Mouse (Mus musculus) limb, embryonic 12.5 days (tissue): Measurements from ENCODE around the gene Isg20l2. TPM values are rescaled to one million over a fixed set of nuclear protein-coding genes. Genes with fewer than 3 reads are reported as not detected.
A peak's percentile ranks its signal among the peaks of the same experiment; 100 is the strongest.

ENCODE experiments used
- ATAC-seq: fragments of 200-750 bp; cut with Nextera tagmentation; 2 replicates; pipeline ENCODE4 v1.8.0; 2017; ENCODE audit warnings: low read depth, moderate TSS enrichment; ENCODE audit not compliant: insufficient number of reproducible peaks, insufficient read depth, low FRiP score, low TSS enrichment
- H3K27ac ChIP-seq: fragments of 300-500 bp; sonication (generic); 2 replicates; pipeline ENCODE4 v1.5.1; 2016; ENCODE audit warnings: mild to moderate bottlenecking, moderate library complexity
- H3K27me3 ChIP-seq: fragments of 300-500 bp; sonication (generic); 2 replicates; pipeline ENCODE4 v1.6.1; 2016; ENCODE audit warnings: mild to moderate bottlenecking, moderate library complexity
- H3K36me3 ChIP-seq: fragments of 300-500 bp; sonication (generic); 2 replicates; pipeline ENCODE4 v1.6.1; 2016; ENCODE audit warnings: mild to moderate bottlenecking, moderate library complexity
- H3K4me1 ChIP-seq: fragments of 300-500 bp; sonication (generic); replicated peaks from 2 replicates; pipeline ENCODE4 v1.6.1; 2016
- H3K4me2 ChIP-seq: fragments of 300-500 bp; sonication (generic); 2 replicates; pipeline ENCODE4 v1.6.1; 2016; ENCODE audit warnings: mild to moderate bottlenecking, moderate library complexity
- H3K4me3 ChIP-seq: fragments of 300-500 bp; sonication (generic); replicated peaks from 2 replicates; pipeline ENCODE4 v1.5.1; 2016; ENCODE audit warnings: mild to moderate bottlenecking
- H3K9ac ChIP-seq: fragments of 300-500 bp; sonication (generic); replicated peaks from 2 replicates; pipeline ENCODE4 v1.6.1; 2016; ENCODE audit warnings: mild to moderate bottlenecking, moderate library complexity
- H3K9me3 ChIP-seq: fragments of 300-500 bp; sonication (generic); 2 replicates; pipeline ENCODE4 v1.6.1; 2016; ENCODE audit warnings: mild to moderate bottlenecking, moderate library complexity
- WGBS: fragments of 180-500 bp; shearing (Covaris S2); methylation state at CpG from one replicate; pipeline ENCODE4 v1.1.7; 2016; 5-methylcytosine and 5-hydroxymethylcytosine counted together
- polyA plus RNA-seq: library from polyadenylated mRNA; unstranded; fragments of >200 nt; fragmentation: Nextera tagmentation; extraction: Ambion mirVana; gene quantifications from 2 replicates; pipeline ENCODE4 v1.2.1, GENCODE M21; 2016

Gene Isg20l2
- polyA plus RNA-seq, 1 experiment from 2014 or later, result 83.2 TPM

- WGBS, result 97% methylated on average over 2 of the region's 2 CpGs
- H3K4me2 ChIP-seq, result no peak overlapping the region
- 0 out of 2 replicates have a peak, but pooled peaks have one; percentile 32 for ATAC-seq
- H3K9ac ChIP-seq, result no peak overlapping the region
- no peak overlapping the region for H3K27ac ChIP-seq
- 0 out of 2 replicates have a peak overlapping the region, but pooled peaks have one; percentile 3 for H3K4me3 ChIP-seq
- peaks cover 88% of the 10 kb centered on the region for H3K36me3 ChIP-seq
- no peaks in the 10 kb centered on the region for H3K9me3 ChIP-seq
- H3K27me3 ChIP-seq, result no peaks in the 10 kb centered on the region
- peaks cover 19% of the 10 kb centered on the region for H3K4me1 ChIP-seq
These were observed 5.7 kb downstream of the Isg20l2 start for GRCm38 (mm10) chr3:87935776-87936175.

GRCm38 (mm10) chr3:87940611-87941010 lies 10.5 kb downstream of the Isg20l2 start:
- WGBS, result 74% methylated on average over 5 of the region's 5 CpGs
- Histone ChIP-seq H3K9me3 (no peaks in the 10 kb centered on the region), H3K9ac (no peak overlapping the region), H3K27ac (no peak overlapping the region), H3K4me1 (peaks cover 25% of the 10 kb centered on the region), H3K4me3 (no peak overlapping the region), H3K27me3 (no peaks in the 10 kb centered on the region), H3K4me2 (no peak overlapping the region), H3K36me3 (peaks cover 69% of the 10 kb centered on the region)
- no peak for ATAC-seq

GRCm38 (mm10) chr3:87942471-87942870 lies 12.4 kb downstream of the Isg20l2 start:
- peaks cover 53% of the 10 kb centered on the region for H3K36me3 ChIP-seq
- no peaks in the 10 kb centered on the region for H3K9me3 ChIP-seq
- H3K27ac ChIP-seq, result no peak overlapping the region
- ATAC-seq, result no peak
- H3K4me1 ChIP-seq, result peaks cover 39% of the 10 kb centered on the region
- no peak overlapping the region for H3K9ac ChIP-seq
- no peaks in the 10 kb centered on the region for H3K27me3 ChIP-seq
- no peak overlapping the region for H3K4me2 ChIP-seq
- 89% methylated on average over 2 of the region's 2 CpGs for WGBS
- no peak overlapping the region for H3K4me3 ChIP-seq

GRCm38 (mm10) chr3:87943586-87943985 lies 13.5 kb downstream of the Isg20l2 start:
- no peak overlapping the region for H3K27ac ChIP-seq
- 47% methylated on average over 7 of the region's 7 CpGs for WGBS

GRCm38 (mm10) chr3:87944838-87945600 lies 14.9 kb downstream of the Isg20l2 start:
- Histone ChIP-seq H3K27me3 (no peaks in the 10 kb centered on the region), H3K4me2 (0 out of 2 replicates have a peak overlapping the region, but pooled peaks have one; percentile 82), H3K9ac (peak overlapping the region; percentile 8; the same call in 1 of the 2 replicates), H3K27ac (peak overlapping the region; percentile 96), H3K4me1 (peaks cover 54% of the 10 kb centered on the region), H3K4me3 (no peak overlapping the region), H3K36me3 (peaks cover 27% of the 10 kb centered on the region), H3K9me3 (no peaks in the 10 kb centered on the region)
- no peak for ATAC-seq
- WGBS, result 19% methylated on average over 4 of the region's 4 CpGs

More at GRCm38 (mm10) chr3:87943586-87943985, 13.5 kb downstream of the Isg20l2 start:
- H3K4me3 ChIP-seq, result no peak overlapping the region
- ATAC-seq, result no peak
- no peak overlapping the region for H3K4me2 ChIP-seq
- H3K9me3 ChIP-seq, result no peaks in the 10 kb centered on the region
- H3K27me3 ChIP-seq, result no peaks in the 10 kb centered on the region
- H3K4me1 ChIP-seq, result peaks cover 47% of the 10 kb centered on the region
- peaks cover 41% of the 10 kb centered on the region for H3K36me3 ChIP-seq
- no peak overlapping the region for H3K9ac ChIP-seq

GRCm38 (mm10) chr3:87945781-87946540 lies 15.8 kb downstream of the Isg20l2 start:
- peak overlapping the region; percentile 40; the same call in 1 of the 2 replicates for H3K9ac ChIP-seq
- H3K9me3 ChIP-seq, result no peaks in the 10 kb centered on the region
- H3K4me1 ChIP-seq, result peaks cover 62% of the 10 kb centered on the region
- H3K4me2 ChIP-seq, result peak overlapping the region; percentile 82
- peak overlapping the region; percentile 96 for H3K27ac ChIP-seq
- H3K27me3 ChIP-seq, result no peaks in the 10 kb centered on the region
- no peak for ATAC-seq
- peak overlapping the region; percentile 15; the same call in 1 of the 2 replicates for H3K4me3 ChIP-seq
- 8% methylated on average over 12 of the region's 12 CpGs for WGBS
- H3K36me3 ChIP-seq, result peaks cover 18% of the 10 kb centered on the region

- peak overlapping the region; percentile 40; the same call in 1 of the 2 replicates for H3K9ac ChIP-seq
- H3K9me3 ChIP-seq, result no peaks in the 10 kb centered on the region
- H3K27me3 ChIP-seq, result no peaks in the 10 kb centered on the region
- peak overlapping the region; percentile 96 for H3K27ac ChIP-seq
- H3K4me2 ChIP-seq, result peak overlapping the region; percentile 82
- ATAC-seq, result no peak
- WGBS, result 9% methylated on average over 1 of the region's 1 CpGs
- peaks cover 12% of the 10 kb centered on the region for H3K36me3 ChIP-seq
- H3K4me1 ChIP-seq, result peaks cover 68% of the 10 kb centered on the region
- peak overlapping the region; percentile 68; the same call in 1 of the 2 replicates for H3K4me3 ChIP-seq
These were observed 16.4 kb downstream of the Isg20l2 start for GRCm38 (mm10) chr3:87946541-87946860.

GRCm38 (mm10) chr3:87947056-87947810 lies 17.1 kb downstream of the Isg20l2 start:
- H3K9me3 ChIP-seq, result no peaks in the 10 kb centered on the region
- ATAC-seq, result no peak
- peak overlapping the region; percentile 82 for H3K4me2 ChIP-seq
- peaks cover 11% of the 10 kb centered on the region for H3K36me3 ChIP-seq
- peaks cover 75% of the 10 kb centered on the region for H3K4me1 ChIP-seq
- H3K9ac ChIP-seq, result peak overlapping the region; percentile 78
- peak overlapping the region; percentile 96 for H3K27ac ChIP-seq
- H3K27me3 ChIP-seq, result no peaks in the 10 kb centered on the region
- 2% methylated on average over 26 of the region's 26 CpGs for WGBS
- peak overlapping the region; percentile 68 for H3K4me3 ChIP-seq

- WGBS, result under 1% methylated on average over 17 of the region's 17 CpGs
- Histone ChIP-seq H3K36me3 (peaks cover 12% of the 10 kb centered on the region), H3K27me3 (no peaks in the 10 kb centered on the region), H3K27ac (peak overlapping the region; percentile 96), H3K4me1 (peaks cover 81% of the 10 kb centered on the region), H3K4me2 (peak overlapping the region; percentile 82), H3K9ac (peak overlapping the region; percentile 78), H3K4me3 (peak overlapping the region; percentile 68), H3K9me3 (no peaks in the 10 kb centered on the region)
- no peak for ATAC-seq
These were observed 17.7 kb downstream of the Isg20l2 start for GRCm38 (mm10) chr3:87947811-87948199.

- Histone ChIP-seq H3K4me2 (peak within 1 kb of the TSS; percentile 82), H3K36me3 (peaks cover 20% of the 10 kb centered on the region), H3K9me3 (no peaks in the 10 kb centered on the region), H3K27ac (peak within 1 kb of the TSS; percentile 96), H3K27me3 (no peaks in the 10 kb centered on the region), H3K9ac (peak within 1 kb of the TSS; percentile 78), H3K4me1 (peaks cover 81% of the 10 kb centered on the region), H3K4me3 (peak within 1 kb of the TSS; percentile 68)
- peak; percentile 19; the same call in 1 of the 2 replicates for ATAC-seq
- under 1% methylated on average over 35 of the region's 35 CpGs for WGBS
These were observed 18.5 kb downstream of the Isg20l2 start, which contains the start of gene Crabp2 for GRCm38 (mm10) chr3:87948378-87949265. Gene Crabp2, plus strand, starts transcription at chr3:87948666.
